25 mouse cellular contexts compared by ENCODE assay signal in genomic region chr3:93411905-93412304, GRCm38 (mm10). TPM values are rescaled to one million over a fixed set of nuclear protein-coding genes. Genes with fewer than 3 reads are reported as not detected.
"Had no signal": no experiment of that assay in that cellular context is flagged by ENCODE, and none has a peak within 500 bp of the region (broad histone marks: within the 10 kb centered on the region; RNA-seq: fewer than 3 reads in every experiment).

No protein-coding gene starts in this region.

- H3K27ac ChIP-seq: lung, embryonic 15.5 days; midbrain, embryonic 13.5 days; midbrain, embryonic 15.5 days; neural tube, embryonic 13.5 days; neural tube, embryonic 15.5 days had no signal

- H3K9ac ChIP-seq: liver, postnatal 0 days; lung, embryonic 15.5 days; midbrain, embryonic 13.5 days; midbrain, embryonic 15.5 days; neural tube, embryonic 13.5 days; neural tube, embryonic 15.5 days had no signal

- ATAC-seq: liver, postnatal 0 days; lung, postnatal 0 days; midbrain, embryonic 13.5 days; midbrain, embryonic 15.5 days had no signal

- H3K27me3 ChIP-seq: lung, embryonic 15.5 days; midbrain, embryonic 13.5 days; midbrain, embryonic 15.5 days; neural tube, embryonic 13.5 days; neural tube, embryonic 15.5 days had no signal

- H3K9me3 ChIP-seq: lung, embryonic 15.5 days; midbrain, embryonic 13.5 days; midbrain, embryonic 15.5 days; neural tube, embryonic 13.5 days; neural tube, embryonic 15.5 days had no signal

- H3K4me1 ChIP-seq: lung, embryonic 15.5 days; midbrain, embryonic 13.5 days; midbrain, embryonic 15.5 days; neural tube, embryonic 13.5 days; neural tube, embryonic 15.5 days had no signal

- H3K4me3 ChIP-seq: lung, embryonic 15.5 days; midbrain, embryonic 13.5 days; midbrain, embryonic 15.5 days; myocyte; neural tube, embryonic 13.5 days; neural tube, embryonic 15.5 days had no signal

- DNase-seq: liver, postnatal 0 days; lung, adult 2 months; lung, postnatal 4 days; retina, postnatal 1 day; right cerebral cortex, adult 18-20 months; right cerebral cortex, postnatal 25 days; right cerebral cortex, postnatal 4 days; spleen, adult 18-20 months; thymus, adult 18-20 months; thymus, postnatal 14 days; thymus, postnatal 36 days had no signal

- H3K4me2 ChIP-seq: lung, embryonic 15.5 days; midbrain, embryonic 11.5 days; midbrain, embryonic 13.5 days; midbrain, embryonic 15.5 days; neural tube, embryonic 13.5 days; neural tube, embryonic 15.5 days had no signal

- H3K36me3 ChIP-seq: lung, embryonic 15.5 days; midbrain, embryonic 13.5 days; midbrain, embryonic 15.5 days; neural tube, embryonic 13.5 days; neural tube, embryonic 15.5 days had no signal

RNA-seq across cellular contexts. Expression of gene Rptn, which starts 18.4 kb away (rescaled TPM):
- total RNA-seq: megakaryocyte, adult 5-6 weeks had no signal
- polyA plus RNA-seq: liver, postnatal 0 days; lung, embryonic 15.5 days; lung, postnatal 0 days; midbrain, embryonic 11.5 days; midbrain, embryonic 13.5 days; midbrain, embryonic 15.5 days; myocyte; neural tube, embryonic 11.5 days; neural tube, embryonic 13.5 days; neural tube, embryonic 15.5 days; small intestine, adult 2 months; stomach, embryonic 14.5 days had no signal

RNA-seq across cellular contexts. Expression of gene Tchh, which starts 30.2 kb away (rescaled TPM):
- polyA plus RNA-seq: small intestine, adult 2 months had no signal

RNA-seq across cellular contexts. Expression of gene Tchhl1, which starts 56.6 kb away (rescaled TPM):
- total RNA-seq: megakaryocyte, adult 5-6 weeks had no signal
- polyA plus RNA-seq: liver, postnatal 0 days; lung, adult 2 months; lung, embryonic 15.5 days; lung, postnatal 0 days; midbrain, embryonic 11.5 days; midbrain, embryonic 13.5 days; midbrain, embryonic 15.5 days; myocyte; neural tube, embryonic 11.5 days; neural tube, embryonic 13.5 days; neural tube, embryonic 15.5 days; small intestine, adult 2 months; stomach, embryonic 14.5 days; stomach, embryonic 16.5 days; thymus, postnatal 0 days had no signal
